Mouse (Mus musculus): ENCODE measurements around the gene Spata13.

The Spata13 gene

DNA sequence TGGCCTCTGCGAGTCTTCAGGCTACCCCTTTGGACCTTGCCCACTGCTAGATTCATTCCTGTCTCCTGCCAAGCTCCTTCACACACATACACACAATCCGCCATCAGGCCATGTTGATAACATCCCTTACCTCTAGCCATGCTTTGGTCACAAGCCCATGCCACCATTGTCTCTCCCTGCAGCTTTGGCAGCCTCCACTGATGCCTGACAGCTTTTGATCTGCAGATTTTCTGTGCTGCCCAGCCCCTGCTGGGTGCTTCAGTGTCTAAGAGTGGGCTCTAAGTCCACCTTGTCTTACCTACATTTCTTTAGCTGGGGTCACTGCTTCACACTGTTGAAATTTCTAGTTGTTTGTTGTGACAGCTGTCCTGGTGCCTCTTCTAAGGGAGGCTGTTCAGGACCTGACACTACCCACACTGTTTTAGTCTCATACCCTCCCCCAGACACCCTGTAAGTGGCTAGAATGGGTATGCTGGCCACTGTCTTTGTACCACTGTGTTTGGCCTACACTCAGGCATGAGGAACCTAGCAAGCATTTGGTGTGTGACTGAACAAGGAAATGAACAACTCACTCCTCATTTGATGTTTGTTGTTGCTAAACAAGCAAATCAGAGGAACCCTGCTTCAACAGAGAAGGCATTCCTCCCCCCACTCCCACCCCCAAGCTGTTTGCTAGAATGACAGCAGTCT is 43.0 kb downstream of the Spata13 start:
- no peak for DNase-seq (ENCODE audit: low spot score)

DNA sequence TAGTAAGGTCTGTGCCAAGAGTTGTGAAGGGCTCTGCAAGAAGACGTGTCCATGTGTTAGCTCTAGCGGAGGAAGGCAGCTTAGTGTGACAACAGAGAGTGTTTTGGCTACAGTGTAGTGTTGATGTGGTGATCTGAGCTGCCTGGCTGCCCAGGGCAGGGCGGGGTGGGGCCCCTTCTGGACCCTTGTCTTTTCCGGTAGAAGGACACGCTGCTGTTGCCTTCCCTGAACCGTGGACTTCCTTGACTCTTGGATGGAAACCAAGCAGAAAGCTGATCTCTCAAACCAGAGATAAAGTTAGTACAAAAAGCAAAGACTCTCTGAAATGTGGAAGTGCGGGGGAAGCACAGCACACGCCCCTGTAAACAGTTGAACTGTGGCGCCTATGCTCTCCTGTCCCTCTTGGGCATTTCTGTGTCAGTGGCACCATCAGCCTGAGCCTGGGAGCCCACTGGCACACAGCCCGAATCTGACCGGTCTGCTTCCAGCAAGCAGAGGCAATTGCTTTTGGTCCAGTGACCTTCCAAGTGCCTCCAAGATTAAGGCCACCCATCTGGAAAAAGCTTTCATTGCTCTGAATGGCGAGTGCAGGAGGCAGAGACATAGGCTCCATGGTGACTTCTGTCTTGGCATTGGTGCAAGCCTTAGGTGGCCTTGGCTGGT is 48.7 kb downstream of the Spata13 start:
- peak; percentile 80 for DNase-seq (ENCODE audit: low spot score)

DNA sequence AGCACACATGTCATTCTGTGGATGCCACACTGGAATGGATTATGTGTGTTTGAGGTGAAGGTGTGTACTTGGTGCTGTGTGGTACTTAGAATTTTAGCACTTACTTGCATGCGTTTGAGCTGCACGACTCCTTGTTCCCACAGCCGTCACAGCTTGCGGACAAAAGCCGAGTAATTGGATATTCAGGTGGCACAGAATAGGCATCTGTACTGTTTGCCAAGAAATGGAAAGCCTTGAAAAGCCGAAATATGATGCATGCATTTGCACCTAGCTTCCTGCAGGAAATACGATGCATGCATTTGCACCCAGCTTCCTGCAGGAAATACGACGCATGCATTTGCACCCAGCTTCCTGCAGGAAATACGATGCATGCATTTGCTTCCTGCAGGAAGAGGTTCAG is 50.2 kb downstream of the Spata13 start:
- DNase-seq (ENCODE audit: low spot score): no peak

- no peak for DNase-seq (ENCODE audit: low spot score)
These were observed 52.9 kb downstream of the Spata13 start for GRCm38 (mm10) chr14:60686733-60687132.

GRCm38 (mm10) chr14:60687241-60687640 is 53.4 kb downstream of the Spata13 start:
- no peak for DNase-seq (ENCODE audit: low spot score)

- DNase-seq (ENCODE audit: low spot score): peak; percentile 57
These were observed 54.9 kb downstream of the Spata13 start for GRCm38 (mm10) chr14:60688509-60689205.

GRCm38 (mm10) chr14:60689768-60690167 is 56.0 kb downstream of the Spata13 start:
- no peak for DNase-seq (ENCODE audit: low spot score)

DNA sequence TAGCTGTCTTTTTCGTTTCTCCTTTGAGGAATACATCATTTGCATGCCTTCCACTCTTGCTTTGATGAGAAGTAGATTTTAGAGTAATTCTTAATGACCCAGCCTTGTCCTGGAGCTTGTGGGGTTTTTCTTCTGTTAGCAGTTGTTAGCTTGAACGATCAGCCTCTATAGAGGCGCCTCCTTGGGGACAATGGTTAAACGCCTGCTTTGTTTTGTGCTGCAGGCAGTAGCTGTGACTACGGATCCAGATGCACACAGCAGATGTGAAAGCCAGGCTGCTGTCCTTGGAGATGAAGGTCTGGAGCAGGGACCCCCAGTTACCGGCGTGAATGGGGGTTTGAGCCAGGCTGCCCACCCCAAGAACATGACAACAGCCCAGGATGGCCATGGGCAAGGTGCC is 56.8 kb downstream of the Spata13 start:
- DNase-seq (ENCODE audit: low spot score): no peak

- no peak for DNase-seq (ENCODE audit: low spot score)
These were observed 59.3 kb downstream of the Spata13 start for GRCm38 (mm10) chr14:60693122-60693536.

- no peak for DNase-seq (ENCODE audit: low spot score)
These were observed 59.9 kb downstream of the Spata13 start for GRCm38 (mm10) chr14:60693666-60694065.

GRCm38 (mm10) chr14:60694215-60694997 is 60.6 kb downstream of the Spata13 start:
- DNase-seq (ENCODE audit: low spot score): peak; percentile 41

- DNase-seq (ENCODE audit: low spot score): no peak
These were observed 63.5 kb downstream of the Spata13 start for GRCm38 (mm10) chr14:60697351-60697750.

DNA sequence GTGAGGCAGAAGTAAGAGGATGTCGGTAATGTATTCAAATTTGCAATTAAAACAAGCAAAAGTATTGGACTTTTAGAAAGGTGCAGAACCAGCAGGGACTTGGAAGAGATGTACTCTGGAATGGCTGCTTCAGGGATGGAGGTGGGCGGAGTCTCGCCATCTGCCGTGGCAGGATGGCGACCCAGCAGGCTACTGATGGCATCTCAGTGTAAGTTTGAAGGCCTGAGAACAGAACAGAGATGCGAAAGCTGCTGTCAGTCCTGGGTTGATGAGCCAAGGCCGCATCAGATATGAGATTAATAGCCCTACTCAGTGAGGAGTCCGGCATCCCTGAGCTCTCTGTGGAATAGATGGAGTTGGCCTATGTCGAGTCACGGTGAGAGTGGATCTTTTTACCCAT is 65.2 kb downstream of the Spata13 start:
- no peak for DNase-seq (ENCODE audit: low spot score)

DNA sequence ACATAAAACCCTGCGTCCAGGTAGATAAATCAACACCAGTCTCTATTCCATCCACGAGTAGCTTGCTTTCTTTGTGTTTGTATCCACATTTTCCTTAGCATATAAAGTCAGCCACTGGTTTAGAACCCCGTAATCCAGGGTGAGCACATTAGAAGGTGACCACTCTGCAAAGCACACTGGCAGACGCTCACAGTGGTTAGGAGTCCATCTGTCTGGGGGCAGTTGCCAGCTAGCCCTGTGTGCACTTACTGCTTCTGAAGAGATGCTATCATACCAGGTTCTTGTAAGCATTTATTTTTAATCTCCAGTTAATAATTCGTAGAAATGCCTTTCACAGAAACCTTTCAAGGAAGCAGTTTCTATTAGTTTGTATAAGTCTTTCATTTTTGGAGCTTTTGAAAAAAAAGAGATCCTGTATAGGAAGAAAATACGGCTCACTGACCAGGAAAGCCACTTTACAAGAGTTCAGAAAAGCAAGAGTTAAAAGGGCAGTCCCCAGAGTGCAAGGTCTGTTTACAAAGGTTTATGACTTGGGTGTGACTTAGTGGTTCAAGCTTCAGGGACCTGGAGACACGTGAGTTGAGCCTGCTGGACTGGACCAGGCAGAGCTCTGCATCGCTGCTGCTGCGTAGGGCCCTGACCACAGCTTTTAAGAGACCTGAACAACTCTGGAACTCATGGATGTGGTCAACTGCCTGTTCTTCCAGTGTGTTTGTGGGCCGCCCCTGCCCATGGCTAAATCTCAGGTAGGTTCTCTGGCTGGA is 68.8 kb downstream of the Spata13 start:
- no peak for DNase-seq (ENCODE audit: low spot score)

DNA sequence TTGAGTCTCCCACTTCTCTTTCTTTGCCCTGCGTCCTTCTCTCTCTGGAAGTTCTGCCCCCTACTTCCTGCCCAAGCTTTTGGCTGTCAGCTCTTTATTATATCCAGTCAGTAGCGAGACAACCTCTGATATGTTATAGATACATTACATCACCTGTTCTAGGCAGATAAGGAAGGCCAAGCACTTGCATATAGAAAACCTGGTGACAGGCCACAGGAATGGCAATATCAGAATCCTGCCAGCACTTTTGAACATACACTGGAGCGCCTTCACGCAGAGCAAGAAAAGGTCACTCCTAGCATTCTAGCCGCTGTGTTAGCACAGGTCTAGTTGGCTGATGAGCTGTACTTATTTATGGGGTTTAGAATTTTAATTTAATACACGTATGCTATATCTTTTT is 70.7 kb downstream of the Spata13 start:
- no peak for DNase-seq (ENCODE audit: low spot score)

DNA sequence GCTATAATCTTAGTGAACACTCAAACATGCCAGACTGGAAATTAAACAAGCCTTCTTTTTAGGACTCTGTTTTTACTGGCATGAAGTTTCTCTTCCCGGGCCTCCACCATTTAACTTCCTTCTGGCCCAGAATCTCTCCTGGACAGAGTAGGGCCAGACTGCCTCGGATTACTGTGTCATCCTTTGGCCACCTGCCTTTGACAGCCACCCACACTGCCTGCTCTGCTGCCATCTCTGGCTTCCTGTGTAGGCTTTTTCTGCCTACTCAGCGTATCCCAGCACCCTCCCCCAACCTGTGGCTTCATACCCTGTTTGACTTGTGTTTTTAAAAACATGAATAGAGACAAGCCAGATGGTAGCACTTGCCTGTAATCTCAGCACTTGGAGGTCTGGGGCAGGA is 71.2 kb downstream of the Spata13 start:
- DNase-seq (ENCODE audit: low spot score): peak; percentile 37

GRCm38 (mm10) chr14:60709192-60709591 is 75.4 kb downstream of the Spata13 start:
- no peak for DNase-seq (ENCODE audit: low spot score)

DNA sequence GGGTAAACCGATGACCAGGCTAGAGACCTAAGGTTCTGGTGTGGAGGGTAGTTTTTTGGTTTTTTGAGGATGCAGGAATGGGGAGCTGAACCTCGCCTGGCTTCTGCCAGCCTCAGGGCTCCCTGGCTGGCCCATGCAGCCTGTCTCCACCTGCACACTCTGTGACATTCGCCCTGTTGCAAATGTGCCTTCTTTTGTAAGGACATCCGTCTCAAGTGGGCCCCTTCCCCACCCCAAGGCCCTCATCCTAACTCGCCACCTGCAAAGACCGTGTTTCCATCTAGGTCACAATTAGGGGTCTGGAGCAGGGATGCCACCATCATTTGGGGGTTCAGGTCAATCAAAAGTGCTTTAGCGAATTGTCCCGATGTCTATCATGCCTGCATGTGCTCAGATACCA is 75.9 kb downstream of the Spata13 start:
- DNase-seq (ENCODE audit: low spot score): no peak

- no peak for DNase-seq (ENCODE audit: low spot score)
These were observed 77.4 kb downstream of the Spata13 start for GRCm38 (mm10) chr14:60711161-60711560.

DNA sequence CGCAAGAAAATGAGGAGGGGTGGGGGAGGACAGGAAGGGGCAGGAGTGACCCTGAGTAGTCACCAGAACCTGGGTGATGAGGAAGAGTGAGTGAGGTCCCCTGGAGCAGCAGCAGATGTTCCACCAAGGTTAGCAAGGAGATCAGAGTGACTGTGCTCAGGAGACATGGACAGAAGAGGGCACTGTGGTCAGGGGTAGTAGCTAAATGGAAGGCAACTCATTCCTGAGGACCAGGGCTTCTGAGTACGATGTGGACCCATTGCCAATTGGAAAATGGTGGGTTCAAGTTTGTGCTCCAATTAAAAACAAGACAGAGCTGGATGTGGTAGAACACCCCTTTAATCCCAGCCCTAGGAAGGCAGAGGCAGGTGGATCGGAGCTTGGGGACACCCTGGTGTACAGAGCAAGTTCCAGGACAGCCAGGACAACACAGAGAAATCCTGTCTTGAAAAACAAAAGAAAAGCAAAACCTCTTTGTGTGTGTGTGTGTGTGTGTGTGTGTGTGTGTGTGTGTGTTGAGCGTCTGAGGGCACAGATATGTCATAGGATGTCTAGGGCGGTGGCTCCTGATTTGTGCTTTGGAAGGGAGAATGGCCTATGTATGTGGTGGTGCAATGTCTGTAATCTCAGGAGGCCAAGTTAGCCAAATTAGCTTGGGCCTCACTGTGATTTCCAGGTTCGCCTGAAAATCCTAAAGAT is 77.9 kb downstream of the Spata13 start:
- DNase-seq (ENCODE audit: low spot score): no peak

GRCm38 (mm10) chr14:60712289-60712830 is 78.6 kb downstream of the Spata13 start:
- no peak for DNase-seq (ENCODE audit: low spot score)

Data from ovary, postnatal 36 days (tissue).